Mouse (Mus musculus) induced T-regulatory cell, adult 2 months (primary cell): Measurements from ENCODE around the gene Mpc2.
A peak's percentile ranks its signal among the peaks of the same experiment; 100 is the strongest.

Experiments
- DNase-seq: peaks from one replicate; pipeline ENCODE4 v3.0.0-alpha.2; 2012; ENCODE audit warnings: low read depth

The Mpc2 gene

DNA sequence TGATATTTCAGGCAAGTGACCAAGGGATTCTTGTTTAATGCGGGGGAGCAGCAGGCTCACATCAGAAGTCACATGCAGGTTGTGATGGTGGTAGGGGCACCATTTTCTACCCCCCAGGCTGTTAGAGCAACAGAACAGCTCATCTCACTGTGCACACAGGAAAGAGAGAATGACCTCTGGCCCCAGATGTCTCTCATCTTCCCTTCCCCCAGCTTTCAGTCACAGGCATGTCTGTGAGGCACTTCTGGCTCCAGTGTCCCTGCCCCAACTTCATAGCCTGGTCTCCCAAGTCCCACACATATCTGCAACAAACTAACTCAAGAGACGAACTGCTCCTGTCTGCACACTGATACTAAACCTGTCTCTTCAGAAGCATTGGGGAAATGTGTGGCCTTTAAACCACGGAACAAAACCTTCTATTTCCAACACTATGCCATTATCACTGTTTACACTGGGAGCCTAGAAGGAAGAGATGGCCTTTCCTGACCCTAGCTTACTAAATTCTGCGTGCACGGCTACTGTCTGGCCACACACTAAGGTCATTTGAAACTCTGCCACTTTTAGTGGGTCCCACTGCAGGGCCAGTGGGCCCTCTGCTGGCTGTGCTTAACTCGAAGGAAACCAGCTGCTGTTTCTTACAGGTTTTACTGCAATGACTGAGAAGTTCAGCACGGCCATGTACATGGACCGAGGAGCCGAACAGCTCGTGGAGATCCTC, 43.0 kb downstream of the Mpc2 start:
- DNase-seq = peak; percentile 9

DNA sequence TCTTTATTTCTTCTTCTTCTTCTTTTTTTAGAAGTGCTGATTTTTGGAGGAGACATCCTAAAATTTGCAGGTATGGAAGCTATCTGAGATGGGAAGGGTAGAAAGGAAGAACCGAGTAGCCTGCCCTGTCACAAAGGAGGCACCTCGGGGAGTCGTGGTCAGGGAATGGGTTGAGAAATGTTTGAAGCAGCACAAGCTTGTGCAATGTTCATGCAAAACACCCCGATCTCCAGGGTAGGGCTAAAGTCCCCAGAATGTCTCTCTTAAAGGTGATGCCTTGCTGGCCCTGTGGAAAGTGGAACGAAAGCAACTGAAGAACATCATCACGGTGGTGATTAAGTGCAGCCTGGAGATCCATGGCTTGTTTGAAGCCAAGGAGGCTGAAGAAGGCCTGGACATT, 45.9 kb downstream of the Mpc2 start:
- no peak for DNase-seq

DNA sequence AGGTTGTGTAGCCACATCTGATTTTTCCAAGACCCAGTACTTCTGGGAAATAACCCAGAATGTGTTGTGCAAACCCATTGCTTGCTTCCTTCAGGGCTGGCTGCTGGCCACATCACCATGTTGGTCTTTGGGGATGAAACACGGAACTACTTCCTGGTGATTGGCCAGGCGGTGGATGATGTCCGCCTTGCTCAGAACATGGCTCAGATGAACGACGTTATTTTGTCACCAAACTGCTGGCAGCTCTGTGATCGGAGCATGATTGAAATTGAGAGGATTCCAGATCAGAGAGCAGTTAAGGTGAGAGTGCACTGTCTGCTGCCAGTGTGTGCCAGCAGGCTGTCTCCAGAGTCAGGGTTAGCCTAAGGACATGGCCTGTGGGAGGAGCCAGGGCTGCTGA, 49.7 kb downstream of the Mpc2 start:
- no peak for DNase-seq

DNA sequence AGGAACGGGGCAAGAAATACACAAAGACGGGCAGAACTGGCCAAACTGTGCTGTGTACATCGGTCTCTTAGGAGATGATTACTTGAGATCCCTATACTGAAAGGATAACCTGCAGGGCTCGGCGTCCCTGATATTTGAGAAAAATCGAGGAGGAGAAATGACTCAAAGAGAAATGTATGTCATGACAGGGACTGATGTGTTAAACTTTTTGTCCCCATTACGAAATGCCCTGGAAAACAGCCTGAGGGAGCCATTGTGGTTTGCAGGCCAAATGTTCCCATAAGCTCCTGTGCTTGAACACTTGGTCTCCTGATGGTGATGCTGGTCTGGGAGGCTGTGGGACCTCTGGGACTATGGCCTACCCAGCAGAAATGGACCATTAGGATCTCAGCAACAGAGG, 60.3 kb downstream of the Mpc2 start:
- DNase-seq = no peak
